Mouse (Mus musculus): Measurements from ENCODE around the gene Acbd4. TPM values are rescaled to one million over a fixed set of nuclear protein-coding genes. Genes with fewer than 3 reads are reported as not detected.

The Acbd4 gene
- 33.6 TPM for polyA plus RNA-seq (2017; shearing (Covaris generic))

DNA sequence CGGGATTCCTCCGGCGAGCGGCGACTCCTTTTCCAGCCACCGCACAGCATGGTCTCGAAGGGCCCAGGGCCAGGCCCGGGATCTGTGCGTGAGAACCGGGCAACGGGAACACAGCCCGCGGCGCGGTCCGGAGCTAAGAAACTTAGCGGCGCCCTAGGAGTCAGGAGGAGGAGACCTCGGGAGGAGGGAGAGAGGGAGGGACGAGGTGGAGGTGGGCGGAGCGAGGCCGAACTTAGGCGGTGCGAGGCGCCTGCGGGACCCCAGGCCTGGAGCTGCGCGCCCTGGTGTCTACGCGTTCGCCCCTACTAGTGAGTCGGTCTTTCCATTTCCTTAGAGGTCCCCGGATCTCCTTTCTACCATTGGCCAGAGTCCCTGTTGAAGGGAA is at the start of gene Acbd4, which contains the start of gene Plcd3:
TSS of gene Acbd4 (plus strand) at position 202 of the 385 bp plus-strand sequence.
TSS of gene Plcd3 (minus strand) at position 178 of the 385 bp plus-strand sequence.

DNA sequence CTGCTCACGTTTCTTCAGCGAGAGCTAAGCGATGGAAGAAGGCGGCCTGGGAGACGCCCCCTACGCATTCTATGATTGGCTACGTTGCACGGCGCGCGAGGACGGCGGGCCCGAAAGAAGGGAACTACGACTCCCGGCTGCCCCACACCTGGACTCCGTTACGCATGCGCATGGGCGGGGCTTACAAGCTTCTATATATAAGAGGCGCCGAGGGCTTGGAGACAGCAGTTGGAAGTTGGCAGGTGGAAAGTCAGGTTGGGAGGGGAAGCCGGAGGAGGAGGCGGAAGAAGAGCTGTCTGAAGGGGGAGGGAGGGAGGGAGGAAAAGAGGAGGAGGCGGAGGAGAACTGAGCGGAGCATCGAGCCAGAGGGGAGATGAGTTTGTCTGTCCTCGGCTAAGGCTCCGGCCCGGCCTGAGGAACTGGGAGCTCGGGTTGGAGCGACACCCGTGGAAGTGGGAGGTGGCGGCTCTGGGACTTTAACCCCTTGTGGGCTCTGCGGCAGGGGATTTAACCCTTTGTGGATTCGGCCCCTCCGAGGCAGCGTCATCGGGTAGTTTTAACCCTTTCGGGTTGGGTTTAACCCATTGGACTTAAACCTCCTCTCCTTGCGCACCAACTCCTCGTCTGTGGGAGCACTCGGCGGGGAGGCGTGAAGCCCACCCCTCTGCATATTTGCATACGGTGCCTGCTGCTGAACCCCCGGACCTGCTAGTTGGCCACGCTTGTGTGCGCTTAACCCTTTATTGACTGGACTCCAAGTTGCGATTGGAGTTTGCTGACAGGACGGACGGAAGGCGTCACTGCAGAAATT is 14.7 kb downstream of the Acbd4 start, which contains the start of gene Hexim1:
TSS of gene Hexim1 (plus strand) at position 224 of the 811 bp plus-strand sequence.

DNA sequence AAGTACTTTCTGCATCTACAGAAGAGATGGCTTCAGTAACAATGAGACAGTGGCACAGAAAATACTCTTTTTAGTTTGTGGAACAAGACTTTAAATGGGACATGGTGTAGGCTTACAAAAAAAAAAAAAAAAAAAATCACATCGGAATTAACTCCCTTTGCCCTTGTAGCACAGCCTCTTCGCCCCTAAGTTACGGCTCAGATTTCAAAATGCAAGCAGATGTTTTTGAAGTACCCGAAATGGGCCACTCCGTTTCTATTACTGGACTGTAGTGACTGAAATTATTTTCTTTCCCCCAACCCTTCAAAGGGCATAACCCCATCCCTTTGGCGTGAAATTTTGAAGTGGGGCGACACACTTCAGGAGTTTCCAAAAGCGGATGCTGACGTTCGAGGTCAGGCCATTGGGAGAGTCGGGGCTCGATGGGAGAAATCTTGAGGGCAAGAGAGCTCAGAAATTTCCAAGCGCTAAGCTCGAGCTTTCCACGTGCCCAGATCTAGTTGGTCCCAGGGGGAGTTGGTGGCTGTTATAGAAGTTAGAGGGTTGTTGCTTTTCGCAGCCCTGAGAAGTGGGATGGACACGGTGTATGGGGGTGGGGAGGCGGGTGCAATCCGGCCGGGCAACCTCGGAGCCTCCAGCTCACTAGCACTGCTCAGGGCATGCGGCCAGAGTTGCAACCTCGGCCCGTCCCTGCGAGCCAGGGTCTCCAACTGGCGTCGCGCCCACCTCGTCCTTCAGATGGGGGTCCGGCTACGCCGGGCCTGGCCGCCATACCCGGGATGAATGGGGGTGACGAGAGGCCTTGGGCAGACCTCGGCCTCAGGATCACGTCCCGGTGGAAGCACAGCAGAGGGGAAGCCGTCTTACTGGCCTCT is 30.5 kb downstream of the Acbd4 start, which contains the start of gene Hexim2:
TSS of gene Hexim2 (plus strand) at position 729 of the 875 bp plus-strand sequence.

Other genes starting within 250 kb of the Acbd4 start
- gene Eftud2, start 220.7 kb upstream of the Acbd4 start, polyA plus RNA-seq (2017; shearing (Covaris generic)): 124 TPM
- gene Ccdc103, start 220.5 kb upstream of the Acbd4 start, polyA plus RNA-seq (2017; shearing (Covaris generic)): not detected
- gene Fam187a, start 216.5 kb upstream of the Acbd4 start, polyA plus RNA-seq (2017; shearing (Covaris generic)): not detected
- gene Gfap, start 200.8 kb upstream of the Acbd4 start, polyA plus RNA-seq (2017; shearing (Covaris generic)): not detected
- gene Kif18b, start 176.6 kb upstream of the Acbd4 start, polyA plus RNA-seq (2017; shearing (Covaris generic)): 0.10 TPM
- gene C1ql1, start 155.0 kb upstream of the Acbd4 start, polyA plus RNA-seq (2017; shearing (Covaris generic)): not detected
- gene Nmt1, start 73.5 kb upstream of the Acbd4 start, polyA plus RNA-seq (2017; shearing (Covaris generic)): 76.8 TPM
- gene Dcakd, start 73.3 kb upstream of the Acbd4 start, polyA plus RNA-seq (2017; shearing (Covaris generic)): 10.3 TPM
- gene Plcd3, start within 50 bp of the Acbd4 start, polyA plus RNA-seq (2017; shearing (Covaris generic)): not detected
- 8.1 TPM for gene Hexim1, start 14.5 kb downstream of the Acbd4 start, polyA plus RNA-seq (2017; shearing (Covaris generic))
- 3.3 TPM for gene Hexim2, start 30.7 kb downstream of the Acbd4 start, polyA plus RNA-seq (2017; shearing (Covaris generic))
- gene Fmnl1, start 69.4 kb downstream of the Acbd4 start, polyA plus RNA-seq (2017; shearing (Covaris generic)): 168 TPM
- gene 1700023F06Rik, start 106.9 kb downstream of the Acbd4 start, polyA plus RNA-seq (2017; shearing (Covaris generic)): not detected
- not detected for gene Spata32, start 116.8 kb downstream of the Acbd4 start, polyA plus RNA-seq (2017; shearing (Covaris generic))
- 133 TPM for gene Map3k14, start 165.8 kb downstream of the Acbd4 start, polyA plus RNA-seq (2017; shearing (Covaris generic))

Measured in naive thymus-derived CD4-positive, alpha-beta T cell, adult 5 months (primary cell).